Mouse (Mus musculus) cerebellum, postnatal 4 days (tissue): ENCODE measurements at regions not wholly inside any gene's neighbourhood (a gene's known extent, or its start where the extent isn't known, plus 50 kb on each side); places are given as distances from the start of the nearest gene placed in this dataset.

Source experiments
- DNase-seq, 2 experiments: peaks; one replicate each; pipeline ENCODE4 v3.0.0; 2022; ENCODE audit warnings: low spot score in 2 of 2, mixed read lengths in 1 of 2

GRCm38 (mm10) chrX:22898698-22899051, 466.2 kb downstream of the Klhl13 start:
- no peak for DNase-seq

- DNase-seq, result no peak
Measured at GRCm38 (mm10) chrX:22898048-22898697, 466.7 kb downstream of the Klhl13 start.

GRCm38 (mm10) chrX:22869791-22870190, 495.1 kb downstream of the Klhl13 start:
- no peak for DNase-seq

- no peak for DNase-seq
Measured at GRCm38 (mm10) chrX:22849522-22850495, 515.1 kb downstream of the Klhl13 start.

DNA sequence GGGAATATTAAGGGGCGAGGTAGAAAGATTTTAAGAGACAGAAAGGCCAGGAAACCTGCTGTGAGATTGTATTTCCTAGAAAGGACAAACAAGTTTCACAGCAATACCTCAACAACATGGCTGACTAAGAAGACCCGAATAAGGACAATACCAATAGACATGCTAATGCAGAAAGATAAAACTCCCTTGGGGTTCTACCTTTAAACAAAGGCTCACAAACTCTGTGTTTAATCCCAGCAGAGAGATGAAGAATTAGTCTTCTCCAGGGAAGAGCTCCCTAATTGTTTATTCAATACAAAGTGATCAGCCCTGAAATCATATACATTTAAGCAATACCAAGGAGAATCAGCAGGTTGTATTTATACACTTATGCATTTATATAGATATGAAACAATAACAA, 516.1 kb downstream of the Klhl13 start:
- DNase-seq, result no peak

- DNase-seq, result no peak
Measured at GRCm38 (mm10) chrX:22833226-22833625, 531.7 kb downstream of the Klhl13 start.

DNA sequence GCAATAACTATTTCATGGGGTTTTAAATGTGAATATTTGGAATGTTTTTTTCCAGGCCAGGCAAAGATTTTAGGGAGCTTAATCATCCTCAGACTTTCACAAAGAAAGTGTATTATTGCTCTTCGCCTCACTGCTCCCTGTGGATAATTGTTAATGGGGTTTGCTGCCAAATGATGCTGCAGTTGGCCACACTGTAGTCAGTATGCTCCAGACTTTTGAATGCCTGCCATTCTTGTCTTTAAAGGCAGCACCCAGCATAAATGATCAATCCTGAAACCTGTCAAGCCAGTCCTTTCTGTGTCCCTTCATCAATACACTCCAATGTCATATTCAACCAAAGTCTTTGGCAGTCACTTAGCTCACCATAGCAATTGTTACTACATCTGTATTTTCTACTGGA, 559.7 kb downstream of the Klhl13 start:
- peak in 1 of 2 experiments; percentile 3 for DNase-seq

DNA sequence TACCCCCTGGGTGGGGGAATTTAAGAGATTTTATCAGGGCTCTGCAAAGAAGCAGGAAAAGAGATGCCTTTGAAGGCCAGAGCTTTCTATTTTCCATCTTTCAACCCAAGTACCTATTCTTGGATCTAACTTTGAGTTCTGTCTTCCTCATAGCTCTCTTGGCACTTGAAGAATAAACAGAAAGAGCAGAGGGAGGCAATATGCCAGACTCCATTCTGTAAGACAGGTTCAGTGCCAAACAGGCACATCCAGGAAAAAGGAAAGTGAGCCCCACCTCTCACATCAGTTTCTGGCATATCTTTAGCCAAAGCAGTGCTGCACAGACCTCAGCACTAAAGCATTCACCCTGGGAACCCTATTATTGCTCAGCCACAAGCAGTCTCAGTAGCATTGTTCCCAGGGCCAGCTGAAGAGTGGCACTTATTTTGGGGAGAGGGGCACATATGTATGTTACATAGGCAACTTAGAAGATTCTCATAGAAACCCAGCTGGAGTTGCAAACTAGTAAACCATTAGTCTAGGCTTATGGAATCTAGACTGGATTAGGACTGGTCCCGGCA, 594.8 kb downstream of the Klhl13 start:
- no peak for DNase-seq

DNA sequence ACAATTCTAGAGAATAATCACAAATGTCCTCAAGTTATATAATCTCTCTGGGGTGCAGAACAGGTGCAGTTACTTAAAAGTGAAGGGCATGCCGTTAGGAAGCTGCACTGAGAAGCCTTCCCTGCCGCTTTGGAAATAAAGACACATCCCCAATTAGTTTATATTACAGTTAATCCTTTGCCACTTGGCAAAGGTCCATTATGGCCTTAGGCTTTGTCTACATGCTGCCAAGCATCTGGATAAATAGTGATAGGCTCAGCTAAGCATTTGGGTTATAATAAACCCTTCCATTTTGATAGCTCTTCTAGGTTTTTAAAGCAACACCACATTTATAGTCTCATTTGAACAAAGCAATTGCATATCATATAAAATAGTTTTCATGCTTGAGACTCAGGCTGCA, 625.6 kb downstream of the Klhl13 start:
- DNase-seq, result no peak

GRCm38 (mm10) chrX:22698179-22698578, 666.7 kb downstream of the Klhl13 start:
- DNase-seq, result no peak

DNA sequence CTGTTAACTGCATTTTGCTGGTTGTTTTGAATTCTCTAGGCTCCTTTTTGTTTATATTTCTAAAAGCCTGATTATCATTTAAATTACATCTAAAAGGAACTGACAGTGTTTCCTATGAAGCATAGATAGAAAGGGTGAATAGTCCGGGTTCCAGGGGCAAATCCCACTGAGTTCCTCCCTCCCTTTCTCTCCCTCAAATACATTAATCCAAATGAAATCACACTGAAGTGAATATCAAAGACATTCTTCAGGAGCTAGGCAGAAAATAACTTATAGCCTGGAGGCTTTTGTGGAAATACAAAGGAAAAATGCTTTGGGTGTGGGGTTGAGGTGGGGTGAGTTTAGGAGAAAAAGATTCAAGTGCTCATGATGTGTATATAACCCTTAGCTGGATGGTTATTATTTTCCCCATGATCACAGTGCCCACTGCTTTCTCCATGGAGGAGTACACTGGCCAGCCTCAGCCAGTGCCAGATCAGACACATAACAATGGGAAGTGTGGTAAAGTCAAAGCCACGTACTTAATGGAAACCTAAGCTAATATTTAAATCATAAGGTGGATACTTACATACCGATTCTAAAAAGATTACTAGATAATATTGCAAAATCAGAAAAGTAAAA, 707.0 kb downstream of the Klhl13 start:
- DNase-seq, result no peak
